Mouse (Mus musculus) ES-E14 (cell line): Measurements from ENCODE around the gene Elane. TPM values are rescaled to one million over a fixed set of nuclear protein-coding genes. Genes with fewer than 3 reads are reported as not detected.
"Not testable (repeated sequence)": the region's sequence is repeated elsewhere in the genome, so short reads cannot be mapped to it uniquely, and the experiment has no call there.

Experiments
- DNase-seq: peaks from one replicate; pipeline ENCODE4 v3.0.0-alpha.2; 2013; ENCODE audit warnings: low read depth, low spot score
- H3K27ac ChIP-seq: 2 replicates; pipeline ENCODE4 v1.5.1; 2012; ENCODE audit warnings: low read depth, mild to moderate bottlenecking, low read length, moderate library complexity, mixed read lengths; ENCODE audit not compliant: poor library complexity, insufficient read depth, severe bottlenecking
- H3K36me3 ChIP-seq: 2 replicates; pipeline ENCODE4 v1.6.1; 2012; ENCODE audit warnings: mild to moderate bottlenecking, low read length, moderate library complexity, mixed read lengths; ENCODE audit not compliant: control insufficient read depth, poor library complexity, insufficient read depth, severe bottlenecking
- H3K4me1 ChIP-seq, 2 experiments: fragments of 150-350 bp in 1 of 2; sonication (generic) in 1 of 2; 2 replicates each; pipeline ENCODE4 v1.6.1; 2012; ENCODE audit warnings: low read length in 2 of 2, mild to moderate bottlenecking in 1 of 2, mixed read lengths in 1 of 2; ENCODE audit not compliant: control insufficient read depth in 2 of 2, insufficient read depth in 2 of 2, poor library complexity in 1 of 2
- H3K4me3 ChIP-seq, 2 experiments: fragments of 150-350 bp in 1 of 2; sonication (generic) in 1 of 2; 2 replicates each; pipeline ENCODE4 v1.5.1; 2012; ENCODE audit warnings: low read length in 2 of 2, low read depth in 1 of 2, mild to moderate bottlenecking in 1 of 2, mixed read lengths in 1 of 2; ENCODE audit not compliant: insufficient read depth in 1 of 2, poor library complexity in 1 of 2, severe bottlenecking in 1 of 2
- H3K9ac ChIP-seq: 2 replicates; pipeline ENCODE4 v1.6.1; 2012; ENCODE audit warnings: low read depth, mild to moderate bottlenecking, low read length, mixed read lengths; ENCODE audit not compliant: poor library complexity, insufficient read depth, severe bottlenecking
- H3K9me3 ChIP-seq: fragments of 150-350 bp; sonication (generic); 2 replicates; pipeline ENCODE4 v1.6.1; 2012; ENCODE audit warnings: low read depth, mild to moderate bottlenecking, low read length; ENCODE audit not compliant: control insufficient read depth, insufficient read depth
- CHD2 ChIP-seq: IDR thresholded peaks from 2 replicates; pipeline ENCODE4 v1.6.1; 2014; ENCODE audit warnings: mild to moderate bottlenecking, low read depth, low read length, inconsistent platforms
- HCFC1 ChIP-seq: IDR thresholded peaks from 2 replicates; pipeline ENCODE4 v1.6.1; 2012; ENCODE audit warnings: low read length, inconsistent platforms, borderline replicate concordance; ENCODE audit not compliant: insufficient read depth
- MAFK ChIP-seq: IDR thresholded peaks from 2 replicates; pipeline ENCODE4 v1.6.1; 2014; ENCODE audit warnings: mild to moderate bottlenecking, low read depth, low read length, inconsistent platforms; ENCODE audit not compliant: insufficient read depth
- ZC3H11A ChIP-seq: IDR thresholded peaks from 2 replicates; pipeline ENCODE4 v1.6.1; 2012; ENCODE audit warnings: low read depth, mild to moderate bottlenecking, inconsistent platforms, low read length, borderline replicate concordance
- ZNF384 ChIP-seq: IDR thresholded peaks from 2 replicates; pipeline ENCODE4 v1.6.1; 2012; ENCODE audit warnings: low read depth, low read length, inconsistent platforms
- in situ Hi-C, 2 experiments: fragments of 600-800 bp; cut with MboI; formaldehyde crosslinking; loops; one replicate each; pipeline ENCODE4 v1.15.1; 2025; ENCODE audit warnings: low sequenced_read_pairs in 2 of 2, inconsistent platforms in 1 of 2; ENCODE audit not compliant: unreplicated experiment in 2 of 2
- total RNA-seq: library from RNA; depleted of rRNA; stranded (reverse); fragments of 300-350 nt; gene quantifications from 2 replicates; pipeline ENCODE4 v1.2.3, GENCODE M21; 2012

The Elane gene
- total RNA-seq, 1 experiment, result not detected

DNA sequence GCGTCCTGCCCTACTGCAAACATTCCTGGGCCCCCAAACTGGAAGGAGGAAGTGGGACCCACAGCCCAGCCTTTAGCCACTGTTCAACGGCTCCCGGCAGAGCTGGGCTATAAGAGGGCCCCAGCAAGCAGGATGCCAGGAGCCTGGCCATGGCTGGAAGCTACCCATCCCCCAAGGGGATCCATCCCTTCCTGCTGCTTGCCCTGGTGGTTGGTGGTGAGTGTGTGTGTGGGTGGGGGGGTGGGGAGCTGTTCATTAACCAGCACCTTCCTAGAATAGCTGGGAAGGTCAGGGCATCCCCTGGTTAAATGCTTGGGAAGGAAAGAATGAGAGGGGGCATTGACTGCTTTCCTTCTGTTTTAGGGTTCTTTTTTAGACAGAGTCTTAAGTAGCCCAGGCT lies 6.5 kb upstream of the Elane start:
- Histone ChIP-seq H3K36me3 (no peaks in the 10 kb centered on the region), H3K9ac (no peak overlapping the region), H3K27ac (no peak overlapping the region), H3K4me1 (peaks cover 0 to 19% of the 10 kb centered on the region in 2 experiments; a peak in 1 of 4 replicates), H3K9me3 (no peaks in the 10 kb centered on the region), H3K4me3 (no peak overlapping the region)
- DNase-seq, result no peak
- TF ChIP-seq MAFK, result no peak
- TF ChIP-seq ZC3H11A, result no peak
- no peak for TF ChIP-seq ZNF384
- no peak for TF ChIP-seq CHD2
- TF ChIP-seq HCFC1, result no peak
- in situ Hi-C loops, result no loop called here

DNA sequence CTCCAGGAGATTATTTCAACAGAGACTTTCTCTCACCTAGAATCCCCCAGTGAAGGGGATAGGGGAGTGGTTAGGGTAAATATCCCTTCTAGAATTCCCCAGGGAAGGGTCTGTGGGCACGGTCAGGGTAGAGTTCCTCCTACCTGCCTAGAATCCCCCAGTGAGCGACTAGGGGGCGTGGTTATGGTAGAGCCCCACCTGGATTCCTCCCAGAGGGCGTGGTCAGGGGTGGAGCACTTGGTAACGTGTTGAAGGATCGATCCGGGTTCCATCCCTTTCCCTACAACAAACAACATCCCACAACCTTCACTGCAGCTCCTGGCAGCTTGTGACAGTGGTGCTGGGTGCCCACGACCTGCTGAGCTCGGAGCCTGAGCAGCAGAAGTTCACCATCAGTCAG lies 5.3 kb upstream of the Elane start:
- in situ Hi-C loops, result no loop called here
- TF ChIP-seq ZC3H11A (no peak), MAFK (no peak), CHD2 (no peak), HCFC1 (no peak), ZNF384 (no peak)
- Histone ChIP-seq H3K9me3 (no peaks in the 10 kb centered on the region), H3K9ac (no peak overlapping the region), H3K36me3 (no peaks in the 10 kb centered on the region), H3K4me3 (no peak overlapping the region), H3K27ac (no peak overlapping the region), H3K4me1 (peaks cover 0 to 19% of the 10 kb centered on the region in 2 experiments; a peak in 1 of 4 replicates)
- DNase-seq, result no peak

DNA sequence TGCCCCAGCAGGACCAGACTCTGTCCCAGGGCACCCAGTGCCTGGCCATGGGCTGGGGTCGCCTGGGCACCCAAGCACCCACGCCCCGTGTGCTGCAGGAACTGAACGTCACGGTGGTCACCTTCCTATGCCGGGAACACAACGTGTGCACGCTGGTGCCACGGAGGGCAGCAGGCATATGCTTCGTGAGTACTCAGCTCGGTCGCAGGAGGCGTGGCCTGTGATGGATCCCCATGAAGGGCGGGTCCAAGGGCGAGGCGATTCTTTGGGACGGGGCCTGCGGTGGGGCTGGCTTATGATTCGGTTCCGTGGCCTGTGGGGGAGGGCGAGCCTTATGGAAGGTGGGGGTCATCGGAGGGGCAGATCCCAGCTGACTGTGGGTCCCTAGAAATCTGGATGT lies 4.1 kb upstream of the Elane start:
- H3K4me3 ChIP-seq, result peak overlapping the region in 1 of 2 experiments; percentile 47; a peak in 1 of 4 replicates
- no peak overlapping the region for H3K27ac ChIP-seq
- no peaks in the 10 kb centered on the region for H3K9me3 ChIP-seq
- in situ Hi-C loops, result no loop called here
- 0 out of 2 replicates have a peak overlapping the region, but pooled peaks have one; percentile 28 for H3K9ac ChIP-seq
- H3K36me3 ChIP-seq, result no peaks in the 10 kb centered on the region
- TF ChIP-seq CHD2 (no peak), ZC3H11A (no peak), ZNF384 (no peak), MAFK (no peak), HCFC1 (no peak)
- no peak for DNase-seq
- peaks cover 0 to 19% of the 10 kb centered on the region in 2 experiments; a peak in 1 of 4 replicates for H3K4me1 ChIP-seq

DNA sequence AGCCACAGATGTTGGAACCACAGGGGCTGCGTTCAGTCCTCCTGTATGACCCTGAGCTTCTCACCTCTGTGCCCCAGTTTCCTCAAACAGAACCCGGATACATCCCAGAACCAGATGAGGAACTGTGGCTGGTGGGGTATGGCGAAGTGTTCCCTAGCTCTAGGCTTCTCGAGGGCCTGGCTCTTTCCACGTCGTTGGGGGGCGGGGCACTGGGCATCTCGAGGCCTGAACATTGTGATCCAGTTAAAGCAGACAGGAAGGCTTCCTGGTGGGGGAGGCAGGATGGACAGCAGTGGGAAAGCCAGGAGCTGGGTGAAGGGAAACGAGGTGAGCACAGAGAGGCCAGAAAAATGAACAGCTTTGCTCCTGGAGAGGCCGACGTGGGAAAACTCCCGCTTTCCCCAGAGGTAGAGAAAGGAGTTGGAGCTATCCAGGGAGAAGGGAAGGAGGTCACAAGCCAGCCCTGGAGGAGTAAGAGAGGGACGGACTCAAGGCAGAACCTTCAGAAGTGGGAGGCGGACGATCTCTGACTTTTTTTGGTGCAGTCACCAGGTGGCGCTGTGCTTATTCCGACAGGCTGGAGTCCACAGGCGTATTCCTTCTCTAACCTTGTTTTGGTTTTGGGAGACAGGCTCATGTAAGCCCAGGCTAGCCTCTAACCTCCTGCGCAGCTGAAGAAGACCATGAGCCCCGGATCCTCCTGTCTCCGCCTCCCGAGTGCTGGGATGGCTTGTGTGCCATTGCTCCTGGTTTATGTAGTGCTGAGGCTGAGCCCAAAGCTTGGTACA lies 2.6 kb upstream of the Elane start:
- Histone ChIP-seq H3K9ac (no peak overlapping the region), H3K27ac (no peak overlapping the region), H3K4me3 (no peak overlapping the region), H3K4me1 (peaks cover 0 to 19% of the 10 kb centered on the region in 2 experiments; a peak in 1 of 4 replicates), H3K36me3 (no peaks in the 10 kb centered on the region), H3K9me3 (no peaks in the 10 kb centered on the region)
- TF ChIP-seq ZC3H11A (0 out of 2 replicates have a peak, but pooled peaks have one; percentile 20), HCFC1 (0 out of 2 replicates have a peak, but pooled peaks have one; percentile 40), MAFK (no peak)
- in situ Hi-C loops, result no loop called here
- peak; percentile 89 for DNase-seq

DNA sequence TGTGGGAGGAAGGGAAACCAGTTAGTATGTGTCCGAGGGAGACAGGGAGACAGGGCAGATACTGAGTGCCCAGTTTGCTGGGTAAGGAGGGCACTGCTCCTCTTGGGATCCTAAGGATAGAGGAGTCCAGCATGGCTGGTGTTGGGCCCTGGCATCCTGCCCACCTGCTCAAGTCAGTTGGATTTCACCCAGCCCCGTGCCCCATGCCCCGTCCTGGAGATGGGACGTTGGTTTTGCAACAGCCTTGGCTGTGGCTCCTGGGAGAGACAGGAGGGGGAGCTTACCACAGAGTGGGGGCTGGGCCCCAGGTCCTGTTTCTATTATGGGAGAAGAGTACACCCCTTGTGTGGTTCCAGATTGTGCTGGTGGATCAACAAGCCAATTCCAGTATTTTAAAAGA lies 1.6 kb upstream of the Elane start:
- no peak for TF ChIP-seq ZNF384
- no peak for TF ChIP-seq ZC3H11A
- TF ChIP-seq CHD2, result no peak
- no peak for TF ChIP-seq HCFC1
- TF ChIP-seq MAFK, result no peak
- H3K36me3 ChIP-seq, result no peaks in the 10 kb centered on the region
- in situ Hi-C loops, result no loop called here
- H3K9me3 ChIP-seq, result no peaks in the 10 kb centered on the region
- H3K27ac ChIP-seq, result no peak overlapping the region
- no peak for DNase-seq
- H3K9ac ChIP-seq, result no peak overlapping the region
- peaks cover 0 to 19% of the 10 kb centered on the region in 2 experiments; a peak in 1 of 4 replicates for H3K4me1 ChIP-seq
- H3K4me3 ChIP-seq, result no peak overlapping the region

DNA sequence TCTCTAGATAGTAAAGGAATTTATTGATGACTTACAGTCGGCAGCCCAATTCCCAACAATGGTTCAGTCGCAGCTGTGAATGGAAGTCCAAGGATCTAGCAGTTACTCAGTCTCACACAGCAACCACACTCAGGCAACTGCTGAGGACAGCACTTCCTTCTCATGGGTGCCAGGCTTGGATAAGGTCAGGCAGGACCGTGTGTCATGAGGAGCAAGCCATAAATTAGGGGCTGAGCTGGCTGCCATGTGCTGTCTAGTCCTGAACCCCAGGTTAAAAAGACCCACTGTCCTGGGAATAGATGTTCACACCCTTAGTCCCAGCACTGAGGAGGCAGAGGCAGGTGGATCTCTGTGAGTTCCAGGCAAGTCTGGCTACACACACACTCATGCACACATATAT lies 1.1 kb upstream of the Elane start:
- H3K27ac ChIP-seq, H3K36me3 ChIP-seq, H3K4me3 ChIP-seq, DNase-seq, in situ Hi-C loops, H3K9ac ChIP-seq, H3K9me3 ChIP-seq: not testable (repeated sequence)
- H3K4me1 ChIP-seq, result peaks cover 0 to 19% of the 10 kb centered on the region in 2 experiments; a peak in 1 of 4 replicates
